Mouse (Mus musculus) macrophage (primary cell): Measurements from ENCODE around the gene Rab35. TPM values are rescaled to one million over a fixed set of nuclear protein-coding genes. Genes with fewer than 3 reads are reported as not detected.

Source experiments
- H3K27ac ChIP-seq: fragments of 350-480 bp; formaldehyde crosslinking; 2 replicates; pipeline ENCODE4 v1.9.0; 2021
- H3K36me3 ChIP-seq: fragments of 350-480 bp; formaldehyde crosslinking; 2 replicates; pipeline ENCODE4 v1.9.0; 2021; ENCODE audit errors: inconsistent target
- H3K4me3 ChIP-seq: fragments of 350-480 bp; formaldehyde crosslinking; 2 replicates; pipeline ENCODE4 v1.9.0; 2021; ENCODE audit errors: inconsistent target
- H3K79me2 ChIP-seq: fragments of 350-480 bp; formaldehyde crosslinking; 2 replicates; pipeline ENCODE4 v1.9.0; 2021; ENCODE audit errors: inconsistent target
- WGBS: methylation state at CpG from one replicate; pipeline ENCODE4 v1.1.7; 2026; ENCODE audit warnings: inconsistent platforms; ENCODE audit not compliant: missing documents; 5-methylcytosine and 5-hydroxymethylcytosine counted together
- polyA plus RNA-seq: library from polyadenylated mRNA; stranded (reverse); fragments of 250-400 nt; gene quantifications from 3 replicates; pipeline ENCODE4 v1.2.4, GENCODE M21; 2018; ENCODE audit warnings: inconsistent platforms
- total RNA-seq, 78 experiments: library from RNA; depleted of rRNA; stranded (reverse); fragments of 250-400 nt; gene quantifications; 1 replicate in 9 of 78; 2 replicates in 24 of 78; 3 replicates in 43 of 78; 4 replicates in 2 of 78; pipeline ENCODE4 v1.2.4; 2018; ENCODE audit warnings: inconsistent platforms in 56 of 78

The Rab35 gene
- total RNA-seq (2018; cell fraction: chromatin; rRNA removed): 10 to 100 TPM; 22.0 to 59.6 (median 36.4) TPM
- total RNA-seq (2018; cell fraction: cytosol; rRNA removed): 10 to 100 TPM; 50.4 to 74.7 (median 61.7) TPM
- total RNA-seq (2018; cell fraction: nucleus; rRNA removed): 10 to 100 TPM; 32.4 to 71.4 (median 47.8) TPM
- 53.2 to 67.5 TPM (median 59.0 TPM) in 3 replicates for polyA plus RNA-seq

DNA sequence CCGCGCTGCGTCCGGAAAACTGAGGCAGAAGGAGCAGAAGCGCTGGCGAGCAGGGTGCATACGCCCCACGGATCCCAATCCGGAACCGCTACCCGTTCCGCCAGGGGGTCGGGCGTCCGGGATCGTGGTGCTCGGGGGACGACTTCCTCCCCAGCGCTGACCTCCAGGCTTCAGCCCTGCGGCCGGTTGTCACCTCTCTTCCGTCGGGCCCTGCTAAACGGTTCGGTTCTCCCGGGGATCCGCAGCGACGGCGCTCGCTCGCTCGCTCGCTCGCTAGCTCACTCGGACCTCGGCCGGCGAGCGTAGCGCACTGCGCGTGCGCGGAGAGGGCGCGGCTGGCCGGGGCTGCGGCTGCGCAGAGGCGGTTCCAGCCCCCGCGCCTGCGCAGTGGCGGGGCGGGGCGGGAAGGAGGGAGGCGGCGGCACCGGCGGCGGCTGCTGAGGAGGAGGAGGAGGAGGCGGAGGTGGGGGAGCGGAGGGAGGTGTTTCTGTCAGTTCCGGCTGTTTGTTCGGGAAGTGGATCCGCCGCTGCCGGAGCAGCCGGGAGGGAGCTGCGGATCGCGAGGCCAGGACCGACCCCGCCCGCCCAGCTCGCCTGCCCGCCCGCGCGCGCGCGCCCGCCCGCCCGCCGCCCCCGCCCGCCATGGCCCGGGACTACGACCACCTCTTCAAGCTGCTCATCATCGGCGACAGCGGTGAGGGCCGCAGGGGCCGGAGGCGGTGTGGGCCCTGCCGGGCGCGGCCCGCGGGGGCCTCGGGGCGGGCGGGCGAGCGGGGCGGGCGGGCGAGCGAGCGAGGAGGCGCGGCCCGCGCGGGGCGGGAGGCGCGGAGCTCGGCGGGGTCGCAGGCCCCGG lies at the start of gene Rab35:
Rab35 (plus strand) TSS at position 404 of the 853 bp plus-strand sequence.
- peak within 1 kb of the TSS; percentile 88 for H3K4me3 ChIP-seq
- peaks cover 53% of the 10 kb centered on the region for H3K79me2 ChIP-seq
- 1% methylated on average over 101 of the region's 125 CpGs for WGBS
- H3K36me3 ChIP-seq: no peaks in the 10 kb centered on the region
- peak within 1 kb of the TSS; percentile 54 for H3K27ac ChIP-seq

GRCm38 (mm10) chr5:115585616-115586015 lies 46.1 kb upstream of the Rab35 start:
- H3K36me3 ChIP-seq: peaks cover 89% of the 10 kb centered on the region
- no peak overlapping the region for H3K4me3 ChIP-seq
- no peaks in the 10 kb centered on the region for H3K79me2 ChIP-seq
- H3K27ac ChIP-seq: no peak overlapping the region
- 96% methylated on average over 11 of the region's 12 CpGs for WGBS

GRCm38 (mm10) chr5:115586166-115586565 lies 45.5 kb upstream of the Rab35 start:
- no peaks in the 10 kb centered on the region for H3K79me2 ChIP-seq
- H3K4me3 ChIP-seq: no peak overlapping the region
- 96% methylated on average over 11 of the region's 15 CpGs for WGBS
- H3K27ac ChIP-seq: no peak overlapping the region
- H3K36me3 ChIP-seq: peaks cover 89% of the 10 kb centered on the region

DNA sequence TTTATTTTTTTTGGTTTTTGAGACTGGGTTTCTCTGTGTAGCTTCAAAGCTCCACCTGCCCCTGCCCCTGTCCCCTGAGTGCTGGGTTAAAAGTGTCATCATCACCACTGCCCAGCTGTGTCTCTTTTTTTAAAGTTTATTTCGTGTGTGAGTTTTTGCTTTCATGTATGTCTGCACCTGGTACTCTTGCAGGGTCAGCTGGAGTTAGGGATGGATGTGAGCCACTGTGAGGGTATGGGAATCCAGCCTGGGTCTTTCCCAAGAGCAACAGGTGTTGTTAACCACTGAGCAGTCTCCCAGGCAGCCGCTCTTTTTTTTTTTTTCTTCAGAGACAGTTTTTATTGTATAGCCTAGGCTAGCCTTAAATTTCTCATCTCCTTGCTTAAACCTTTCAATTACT lies 44.9 kb upstream of the Rab35 start:
- WGBS: 100% methylated on average over 2 of the region's 2 CpGs
- Histone ChIP-seq H3K27ac (no peak overlapping the region), H3K36me3 (peaks cover 89% of the 10 kb centered on the region)

DNA sequence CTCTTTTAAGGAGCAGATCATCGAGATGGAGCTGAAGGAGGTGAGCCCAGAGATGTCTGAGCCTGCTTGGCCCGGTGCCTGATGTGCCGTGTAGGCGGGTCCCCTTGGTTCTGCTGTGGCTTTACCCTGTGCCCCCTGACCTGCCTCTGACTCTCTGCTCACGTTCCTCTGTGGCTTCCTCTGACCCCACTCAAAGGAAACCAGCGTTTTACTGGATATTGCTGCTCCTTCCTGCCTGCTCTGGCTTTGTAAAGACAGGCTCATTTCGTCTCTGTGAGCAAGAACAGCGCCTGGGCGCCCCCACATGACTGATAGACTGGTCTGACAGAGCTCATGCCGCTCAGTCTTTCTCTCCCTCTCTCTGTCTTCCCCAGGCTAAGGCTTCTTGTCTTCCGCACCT lies 40.7 kb upstream of the Rab35 start:
- Histone ChIP-seq H3K4me3 (no peak overlapping the region), H3K27ac (no peak overlapping the region), H3K79me2 (no peaks in the 10 kb centered on the region), H3K36me3 (peaks cover 91% of the 10 kb centered on the region)
- WGBS: 43% methylated on average over 11 of the region's 11 CpGs

More for the DNA sequence above, 44.9 kb upstream of the Rab35 start:
- Histone ChIP-seq H3K79me2 (no peaks in the 10 kb centered on the region), H3K4me3 (no peak overlapping the region)

GRCm38 (mm10) chr5:115591506-115591905 lies 40.2 kb upstream of the Rab35 start:
- Histone ChIP-seq H3K4me3 (no peak overlapping the region), H3K36me3 (peaks cover 91% of the 10 kb centered on the region), H3K79me2 (no peaks in the 10 kb centered on the region), H3K27ac (no peak overlapping the region)
- WGBS: 92% methylated on average over 2 of the region's 2 CpGs

GRCm38 (mm10) chr5:115603561-115603960 lies 28.1 kb upstream of the Rab35 start:
- Histone ChIP-seq H3K79me2 (no peaks in the 10 kb centered on the region), H3K4me3 (no peak overlapping the region), H3K36me3 (peaks cover 64% of the 10 kb centered on the region), H3K27ac (no peak overlapping the region)
- 93% methylated on average over 6 of the region's 6 CpGs for WGBS

GRCm38 (mm10) chr5:115611566-115611965 lies 20.1 kb upstream of the Rab35 start:
- no peak overlapping the region for H3K4me3 ChIP-seq
- H3K27ac ChIP-seq: no peak overlapping the region
- H3K79me2 ChIP-seq: no peaks in the 10 kb centered on the region
- H3K36me3 ChIP-seq: peaks cover 85% of the 10 kb centered on the region
- WGBS: 93% methylated on average over 11 of the region's 11 CpGs

GRCm38 (mm10) chr5:115613332-115613731 lies 18.4 kb upstream of the Rab35 start:
- no peak overlapping the region for H3K27ac ChIP-seq
- WGBS: 99% methylated on average over 9 of the region's 9 CpGs

DNA sequence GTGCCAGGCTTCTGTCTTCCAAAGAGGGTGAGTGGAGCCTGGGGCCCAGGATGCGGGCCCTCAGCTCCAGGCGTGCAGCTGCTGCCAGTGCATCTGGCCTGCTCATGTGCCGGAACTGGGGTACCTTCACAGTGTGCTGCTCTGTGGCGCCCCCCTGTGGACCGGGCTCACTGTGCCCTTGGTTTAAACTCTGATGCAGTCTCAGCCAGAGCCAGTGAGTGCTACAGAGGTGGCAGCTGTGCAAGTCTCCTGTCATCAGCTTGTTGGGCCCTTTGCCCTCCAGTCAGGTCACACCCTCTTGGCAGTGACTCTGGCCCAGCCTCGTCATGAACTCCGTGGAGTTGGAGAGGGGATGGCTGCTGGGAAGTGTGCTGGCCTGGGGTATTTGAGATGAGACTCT lies 16.8 kb upstream of the Rab35 start:
- 91% methylated on average over 7 of the region's 7 CpGs for WGBS
- Histone ChIP-seq H3K27ac (no peak overlapping the region), H3K36me3 (peaks cover 81% of the 10 kb centered on the region), H3K79me2 (no peaks in the 10 kb centered on the region), H3K4me3 (no peak overlapping the region)

More at GRCm38 (mm10) chr5:115613332-115613731, 18.4 kb upstream of the Rab35 start:
- no peaks in the 10 kb centered on the region for H3K79me2 ChIP-seq
- H3K4me3 ChIP-seq: no peak overlapping the region
- peaks cover 83% of the 10 kb centered on the region for H3K36me3 ChIP-seq

GRCm38 (mm10) chr5:115619690-115620089 lies 12.0 kb upstream of the Rab35 start:
- H3K79me2 ChIP-seq: no peaks in the 10 kb centered on the region
- H3K27ac ChIP-seq: no peak overlapping the region
- H3K36me3 ChIP-seq: peaks cover 44% of the 10 kb centered on the region
- no peak overlapping the region for H3K4me3 ChIP-seq
- WGBS: 90% methylated on average over 15 of the region's 15 CpGs

- Histone ChIP-seq H3K36me3 (peaks cover 19% of the 10 kb centered on the region; the same call in 1 of the 2 replicates), H3K27ac (no peak overlapping the region), H3K4me3 (no peak overlapping the region), H3K79me2 (no peaks in the 10 kb centered on the region)
- WGBS: 91% methylated on average over 7 of the region's 7 CpGs
These were observed 9.0 kb upstream of the Rab35 start for GRCm38 (mm10) chr5:115622686-115623085.

- Histone ChIP-seq H3K27ac (peak overlapping the region; percentile 44), H3K36me3 (peaks cover 18% of the 10 kb centered on the region; the same call in 1 of the 2 replicates), H3K4me3 (no peak overlapping the region), H3K79me2 (no peaks in the 10 kb centered on the region)
- WGBS: 20% methylated on average over 9 of the region's 9 CpGs
These were observed 7.8 kb upstream of the Rab35 start for GRCm38 (mm10) chr5:115623694-115624440.

DNA sequence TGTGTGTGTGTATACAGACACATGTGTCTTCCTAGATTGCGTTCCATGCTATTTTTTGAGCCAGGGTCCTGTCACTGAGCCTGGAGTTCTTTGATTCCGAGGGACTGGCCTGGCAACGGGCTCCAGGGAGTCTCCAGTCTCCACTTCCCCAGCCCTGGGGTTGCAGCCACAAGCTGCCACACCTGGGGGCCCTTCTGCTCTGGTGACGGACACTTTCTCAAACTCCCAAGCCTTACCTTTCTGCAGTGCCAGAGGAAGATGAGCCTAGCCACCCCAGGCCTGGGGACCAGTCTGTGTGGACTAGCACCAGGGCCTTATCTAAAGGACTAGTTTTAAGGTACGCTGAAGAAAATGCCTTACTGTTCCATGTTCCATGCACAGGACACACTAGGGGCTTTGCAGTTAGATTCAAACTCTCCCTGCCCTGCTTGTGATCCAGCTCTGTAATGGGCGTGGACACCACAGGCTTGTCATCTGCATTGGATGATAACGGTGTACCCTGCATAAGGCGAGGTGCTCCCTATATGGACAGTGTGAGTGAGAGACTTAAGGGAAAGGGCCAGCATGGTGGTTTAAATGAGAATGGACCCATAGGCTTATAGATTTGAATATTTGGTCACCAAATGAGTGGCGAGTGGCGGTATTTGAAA lies 5.3 kb upstream of the Rab35 start:
- H3K36me3 ChIP-seq: no peaks in the 10 kb centered on the region; the same call in 1 of the 2 replicates
- H3K4me3 ChIP-seq: no peak overlapping the region
- H3K27ac ChIP-seq: no peak overlapping the region
- 96% methylated on average over 10 of the region's 10 CpGs for WGBS
- H3K79me2 ChIP-seq: peaks cover 8% of the 10 kb centered on the region; the same call in 1 of the 2 replicates
